Mouse (Mus musculus) erythroblast, embryonic 14.5 days (primary cell): ENCODE results near the gene Lats2.

Experiments used
- GATA1 ChIP-seq: IDR thresholded peaks from 2 replicates; pipeline ENCODE4 v1.6.1; 2012; ENCODE audit warnings: low read length, inconsistent platforms, mixed read lengths
- TAL1 ChIP-seq: IDR thresholded peaks from 3 replicates; pipeline ENCODE4 v1.6.1; 2012; ENCODE audit warnings: low read length, inconsistent platforms, mixed read lengths

GRCm38 (mm10) chr14:57679523-57679922 lies 78.7 kb downstream of the Lats2 start:
- no peak for TF ChIP-seq GATA1
- TF ChIP-seq TAL1 = no peak
